Mouse (Mus musculus) midbrain, embryonic 12.5 days (tissue): ENCODE results near the gene Flt3. TPM values are rescaled to one million over a fixed set of nuclear protein-coding genes. Genes with fewer than 3 reads are reported as not detected.
A peak's percentile ranks its signal among the peaks of the same experiment; 100 is the strongest.

Source experiments
- ATAC-seq: fragments of 200-750 bp; cut with Nextera tagmentation; 2 replicates; pipeline ENCODE4 v1.8.0; 2017; ENCODE audit warnings: low read depth, moderate TSS enrichment, moderate library complexity; ENCODE audit not compliant: low FRiP score
- H3K27ac ChIP-seq: fragments of 300-500 bp; sonication (generic); replicated peaks from 2 replicates; pipeline ENCODE4 v1.5.1; 2016; ENCODE audit warnings: mild to moderate bottlenecking
- H3K27me3 ChIP-seq: fragments of 300-500 bp; sonication (generic); 2 replicates; pipeline ENCODE4 v1.6.1; 2016; ENCODE audit warnings: mild to moderate bottlenecking
- H3K36me3 ChIP-seq: fragments of 300-500 bp; sonication (generic); 2 replicates; pipeline ENCODE4 v1.6.1; 2016
- H3K4me1 ChIP-seq: fragments of 300-500 bp; sonication (generic); 2 replicates; pipeline ENCODE4 v1.6.1; 2016
- H3K4me2 ChIP-seq: fragments of 300-500 bp; sonication (generic); replicated peaks from 2 replicates; pipeline ENCODE4 v1.6.1; 2016; ENCODE audit warnings: mild to moderate bottlenecking, moderate library complexity
- H3K4me3 ChIP-seq: fragments of 300-500 bp; sonication (generic); 2 replicates; pipeline ENCODE4 v1.5.1; 2016; ENCODE audit warnings: mild to moderate bottlenecking
- H3K9ac ChIP-seq: fragments of 300-500 bp; sonication (generic); replicated peaks from 2 replicates; pipeline ENCODE4 v1.6.1; 2016; ENCODE audit warnings: mild to moderate bottlenecking, moderate library complexity
- H3K9me3 ChIP-seq: fragments of 300-500 bp; sonication (generic); 2 replicates; pipeline ENCODE4 v1.6.1; 2016; ENCODE audit warnings: mild to moderate bottlenecking
- WGBS: fragments of 180-500 bp; shearing (Covaris S2); methylation state at CpG from one replicate; pipeline ENCODE4 v1.1.7; 2016; 5-methylcytosine and 5-hydroxymethylcytosine counted together
- microRNA-seq: library from miRNA; unstranded; fragments of <30 nt; microRNA quantifications from one replicate; pipeline ENCODE4, GENCODE M21; 2017
- polyA plus RNA-seq: library from polyadenylated mRNA; unstranded; fragments of >200 nt; fragmentation: Nextera tagmentation; extraction: Ambion mirVana; gene quantifications from 2 replicates; pipeline ENCODE4 v1.2.1, GENCODE M21; 2016

The Flt3 gene
- polyA plus RNA-seq, 1 experiment from 2014 or later = 0.22 TPM

DNA sequence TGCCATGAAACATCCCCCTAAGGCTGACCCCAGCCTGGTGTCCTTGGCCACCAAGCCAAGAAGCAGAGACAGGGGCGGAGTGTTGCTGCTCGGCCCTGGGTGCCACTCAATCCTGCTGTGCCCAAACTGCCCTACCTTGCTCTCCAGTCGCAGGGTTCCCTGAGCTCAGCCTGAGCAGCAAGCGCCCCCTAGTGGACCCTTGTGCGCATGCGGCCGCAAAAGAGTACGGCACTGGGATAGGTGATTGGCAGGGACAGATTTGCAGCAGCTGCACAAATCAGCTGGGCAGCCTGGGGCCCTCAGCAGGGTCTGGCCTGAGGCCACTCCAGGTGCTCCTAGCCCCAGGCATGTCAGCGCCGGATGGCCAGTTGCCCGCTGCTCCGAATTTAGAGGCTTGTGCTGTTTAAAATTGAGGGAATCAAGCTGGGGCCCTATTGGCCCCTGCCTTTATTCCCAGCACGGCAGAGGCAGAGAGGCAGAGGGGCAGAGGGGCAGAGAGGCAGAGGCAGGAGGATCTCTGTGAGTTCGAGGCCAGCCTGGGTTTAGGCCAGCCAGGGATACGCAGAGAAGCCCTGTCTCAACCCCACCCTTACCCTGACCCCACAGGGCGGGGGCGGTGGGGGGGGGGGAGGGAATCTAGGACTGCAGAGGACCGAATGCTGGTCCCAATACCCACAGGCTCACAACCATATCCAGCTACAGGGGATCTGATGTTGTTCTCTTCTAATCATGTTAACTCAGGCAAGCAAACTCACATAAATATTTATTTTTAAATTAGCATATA, 107.0 kb downstream of the Flt3 start:
- Histone ChIP-seq H3K4me3 (no peak overlapping the region), H3K27ac (no peak overlapping the region), H3K4me2 (no peak overlapping the region), H3K36me3 (no peaks in the 10 kb centered on the region), H3K9ac (no peak overlapping the region), H3K9me3 (no peaks in the 10 kb centered on the region), H3K27me3 (peaks cover 73% of the 10 kb centered on the region), H3K4me1 (peaks cover 3% of the 10 kb centered on the region; the same call in 1 of the 2 replicates)
- WGBS = 22% methylated on average over 18 of the region's 18 CpGs
- ATAC-seq = peak; percentile 84

- H3K27ac ChIP-seq = no peak overlapping the region
- peak; percentile 17; the same call in 1 of the 2 replicates for ATAC-seq
- 54% methylated on average over 13 of the region's 13 CpGs for WGBS
Observed at GRCm38 (mm10) chr5:147292506-147293120, 107.7 kb downstream of the Flt3 start.

GRCm38 (mm10) chr5:147291764-147292505, 108.4 kb downstream of the Flt3 start:
- Histone ChIP-seq H3K27me3 (peaks cover 71% of the 10 kb centered on the region), H3K4me3 (no peak overlapping the region), H3K9me3 (no peaks in the 10 kb centered on the region), H3K27ac (no peak overlapping the region), H3K36me3 (no peaks in the 10 kb centered on the region), H3K4me1 (peaks cover 3% of the 10 kb centered on the region; the same call in 1 of the 2 replicates), H3K4me2 (no peak overlapping the region), H3K9ac (no peak overlapping the region)
- WGBS = 43% methylated on average over 16 of the region's 16 CpGs
- no peak for ATAC-seq

More at GRCm38 (mm10) chr5:147292506-147293120, 107.7 kb downstream of the Flt3 start:
- Histone ChIP-seq H3K9ac (no peak overlapping the region), H3K36me3 (no peaks in the 10 kb centered on the region), H3K4me3 (no peak overlapping the region), H3K9me3 (no peaks in the 10 kb centered on the region), H3K4me2 (no peak overlapping the region), H3K27me3 (peaks cover 72% of the 10 kb centered on the region), H3K4me1 (peaks cover 3% of the 10 kb centered on the region; the same call in 1 of the 2 replicates)

GRCm38 (mm10) chr5:147284365-147284764, 115.9 kb downstream of the Flt3 start:
- Histone ChIP-seq H3K36me3 (no peaks in the 10 kb centered on the region), H3K4me3 (no peak overlapping the region), H3K27me3 (peaks cover 70% of the 10 kb centered on the region), H3K9me3 (no peaks in the 10 kb centered on the region), H3K9ac (no peak overlapping the region), H3K4me2 (no peak overlapping the region), H3K27ac (no peak overlapping the region), H3K4me1 (no peaks in the 10 kb centered on the region)
- ATAC-seq = no peak
- WGBS = 77% methylated on average over 4 of the region's 4 CpGs

Small RNAs within 50 kb of the gene (microRNA-seq; reads per million reads assigned to microRNA genes)
- gene Mir7k = not detected

Other genes with a start within 250 kb of the Flt3 start
- 26.9 and 27.6 TPM in 2 replicates for gene Gsx1, start 211.8 kb downstream of the Flt3 start, polyA plus RNA-seq
- gene Pdx1, start 130.5 kb downstream of the Flt3 start, polyA plus RNA-seq = not detected in 2 replicates
- gene Cdx2, start 93.2 kb downstream of the Flt3 start, polyA plus RNA-seq = not detected in 2 replicates
- not detected in 2 replicates for gene Urad, start 78.0 kb downstream of the Flt3 start, polyA plus RNA-seq
- 56.1 and 75.1 TPM in 2 replicates for gene Pan3, start 29.7 kb upstream of the Flt3 start, polyA plus RNA-seq